Mouse (Mus musculus) midbrain, embryonic 11.5 days (tissue): Measurements from ENCODE around the gene Tmem117. TPM values are rescaled to one million over a fixed set of nuclear protein-coding genes. Genes with fewer than 3 reads are reported as not detected.

Experiments
- ATAC-seq: fragments of 200-750 bp; cut with Nextera tagmentation; 2 replicates; pipeline ENCODE4 v1.8.0; 2017; ENCODE audit warnings: moderate TSS enrichment, moderate library complexity; ENCODE audit not compliant: low FRiP score
- DNase-seq: peaks from one replicate; pipeline ENCODE4 v3.0.0; 2015; ENCODE audit warnings: low spot score; ENCODE audit errors: missing footprints
- H3K27ac ChIP-seq: fragments of 300-500 bp; sonication (generic); 2 replicates; pipeline ENCODE4 v1.5.1; 2014; ENCODE audit warnings: low read depth, low read length
- H3K27me3 ChIP-seq: fragments of 300-500 bp; sonication (generic); 2 replicates; pipeline ENCODE4 v1.6.1; 2014; ENCODE audit warnings: mild to moderate bottlenecking, low read length, moderate library complexity, mixed read lengths; ENCODE audit not compliant: control insufficient read depth, insufficient read depth
- H3K36me3 ChIP-seq: fragments of 300-500 bp; sonication (generic); 2 replicates; pipeline ENCODE4 v1.6.1; 2014; ENCODE audit warnings: mild to moderate bottlenecking, low read length, moderate library complexity, mixed read lengths; ENCODE audit not compliant: control insufficient read depth, insufficient read depth
- H3K4me1 ChIP-seq: fragments of 300-500 bp; sonication (generic); 2 replicates; pipeline ENCODE4 v1.6.1; 2014; ENCODE audit warnings: low read length; ENCODE audit not compliant: control insufficient read depth, insufficient read depth
- H3K4me2 ChIP-seq: fragments of 300-500 bp; sonication (generic); 2 replicates; pipeline ENCODE4 v1.6.1; 2014; ENCODE audit warnings: mild to moderate bottlenecking, moderate library complexity
- H3K4me3 ChIP-seq: fragments of 300-500 bp; sonication (generic); 2 replicates; pipeline ENCODE4 v1.5.1; 2014; ENCODE audit warnings: low read depth, low read length
- H3K9ac ChIP-seq: fragments of 300-500 bp; sonication (generic); 2 replicates; pipeline ENCODE4 v1.6.1; 2014; ENCODE audit warnings: low read length
- H3K9me3 ChIP-seq: fragments of 300-500 bp; sonication (generic); 2 replicates; pipeline ENCODE4 v1.6.1; 2016; ENCODE audit warnings: low read length; ENCODE audit not compliant: control insufficient read depth
- WGBS: fragments of 180-500 bp; shearing (Covaris S2); extraction: QIAGEN DNeasy Blood & Tissue Kit; methylation state at CpG from one replicate; pipeline ENCODE4 v1.1.7; 2014; 5-methylcytosine and 5-hydroxymethylcytosine counted together
- polyA plus RNA-seq: library from polyadenylated mRNA; unstranded; fragments of >200 nt; fragmentation: Nextera tagmentation; extraction: Ambion mirVana; gene quantifications from 2 replicates; pipeline ENCODE4 v1.2.1, GENCODE M21; 2014

Gene Tmem117
- polyA plus RNA-seq, 1 experiment from 2014 or later = 1.7 TPM

- no peak overlapping the region for H3K4me2 ChIP-seq
- WGBS = 80% methylated on average over 1 of the region's 1 CpGs
- ATAC-seq = no peak
- H3K4me1 ChIP-seq = peaks cover 5% of the 10 kb centered on the region; the same call in 1 of the 2 replicates
- no peak overlapping the region for H3K9ac ChIP-seq
- no peak overlapping the region for H3K27ac ChIP-seq
- H3K27me3 ChIP-seq = no peaks in the 10 kb centered on the region
- no peak for DNase-seq
- no peaks in the 10 kb centered on the region for H3K36me3 ChIP-seq
- H3K4me3 ChIP-seq = no peak overlapping the region
- H3K9me3 ChIP-seq = no peaks in the 10 kb centered on the region
Measured at GRCm38 (mm10) chr15:94593586-94593985, 35.4 kb upstream of the Tmem117 start.

DNA sequence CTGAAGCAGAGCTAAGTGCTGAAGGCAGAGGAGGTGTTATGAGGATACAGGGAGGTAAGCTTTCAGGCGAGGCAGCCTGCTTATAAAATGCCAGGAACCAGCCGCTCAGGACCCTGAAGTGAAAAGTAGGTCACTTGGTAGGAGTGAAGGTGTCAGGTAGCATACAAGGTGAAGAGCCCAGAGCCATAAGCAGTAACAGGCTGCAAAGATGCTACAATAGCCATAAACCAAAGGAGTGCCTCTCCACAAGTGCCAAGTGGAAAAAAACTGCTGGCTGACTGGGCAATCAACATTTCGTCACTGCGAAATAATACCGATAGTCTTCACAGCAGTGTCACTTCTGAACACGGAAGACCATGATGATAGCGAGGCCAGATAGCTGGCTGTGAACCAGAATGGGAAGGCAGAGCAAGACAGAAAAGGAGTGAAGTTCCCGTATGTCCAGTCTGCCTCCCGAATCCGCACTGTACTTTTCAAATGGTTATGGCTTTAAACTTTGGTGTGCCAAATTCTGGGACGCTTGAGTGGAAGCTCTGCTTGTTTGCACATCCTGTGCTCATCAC lies 28.8 kb upstream of the Tmem117 start:
- H3K27me3 ChIP-seq = no peaks in the 10 kb centered on the region
- H3K9ac ChIP-seq = no peak overlapping the region
- no peaks in the 10 kb centered on the region for H3K9me3 ChIP-seq
- 85% methylated on average over 11 of the region's 11 CpGs for WGBS
- no peaks in the 10 kb centered on the region for H3K36me3 ChIP-seq
- no peaks in the 10 kb centered on the region for H3K4me1 ChIP-seq
- no peak overlapping the region for H3K4me3 ChIP-seq
- ATAC-seq (no peak), DNase-seq (no peak)
- no peak overlapping the region for H3K4me2 ChIP-seq
- H3K27ac ChIP-seq = no peak overlapping the region

DNA sequence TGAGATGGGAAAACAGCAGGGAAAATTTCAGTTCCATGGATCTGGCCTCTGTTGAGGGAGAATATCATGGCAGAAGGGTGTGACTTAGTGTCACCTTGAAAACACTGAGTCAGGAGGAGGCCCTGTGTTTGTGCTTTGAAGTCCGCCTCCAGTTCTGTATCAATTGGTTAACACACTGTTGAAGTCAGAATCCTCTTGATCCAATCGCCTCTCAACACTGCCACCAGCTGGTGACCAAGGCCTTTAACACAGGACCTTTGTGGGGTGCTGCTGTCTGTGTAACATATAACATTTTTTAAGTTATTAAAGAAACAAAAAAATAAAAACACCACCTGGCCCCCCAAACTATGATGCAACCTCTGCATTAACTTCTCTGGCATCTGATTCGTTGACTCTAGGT lies 27.7 kb upstream of the Tmem117 start:
- Histone ChIP-seq H3K4me2 (no peak overlapping the region), H3K27ac (no peak overlapping the region), H3K4me1 (no peaks in the 10 kb centered on the region), H3K27me3 (no peaks in the 10 kb centered on the region), H3K9me3 (no peaks in the 10 kb centered on the region), H3K4me3 (no peak overlapping the region), H3K36me3 (no peaks in the 10 kb centered on the region), H3K9ac (no peak overlapping the region)
- WGBS = 20% methylated on average over 3 of the region's 3 CpGs
- ATAC-seq = 0 out of 2 replicates have a peak, but pooled peaks have one; percentile 46
- no peak for DNase-seq

- DNase-seq (no peak), ATAC-seq (no peak)
- Histone ChIP-seq H3K4me3 (no peak overlapping the region), H3K4me1 (no peaks in the 10 kb centered on the region), H3K9me3 (no peaks in the 10 kb centered on the region), H3K9ac (no peak overlapping the region), H3K36me3 (no peaks in the 10 kb centered on the region), H3K27ac (no peak overlapping the region), H3K4me2 (no peak overlapping the region), H3K27me3 (no peaks in the 10 kb centered on the region)
- WGBS = 80% methylated on average over 3 of the region's 3 CpGs
Measured at GRCm38 (mm10) chr15:94602441-94602840, 26.6 kb upstream of the Tmem117 start.

DNA sequence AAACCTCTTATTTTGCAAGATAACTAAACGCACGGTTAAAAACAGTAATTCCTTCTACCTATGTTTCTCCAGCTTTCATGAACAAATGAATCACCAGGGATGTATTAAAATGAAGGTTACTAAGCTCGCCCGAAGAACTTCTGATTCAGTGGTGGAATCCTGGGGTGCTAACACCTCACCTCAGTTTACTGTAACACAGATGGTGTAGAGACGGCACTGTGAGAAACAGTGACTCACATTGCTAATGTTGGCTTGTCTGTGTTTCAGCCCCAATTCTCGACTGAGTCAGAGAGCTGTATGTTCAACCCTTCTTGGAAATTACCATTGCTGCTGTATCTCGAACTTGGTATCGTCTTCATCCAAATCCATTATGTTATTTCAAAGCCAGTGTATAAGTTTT lies 21.3 kb upstream of the Tmem117 start:
- Histone ChIP-seq H3K27me3 (no peaks in the 10 kb centered on the region), H3K9ac (no peak overlapping the region), H3K36me3 (no peaks in the 10 kb centered on the region), H3K4me3 (no peak overlapping the region), H3K27ac (no peak overlapping the region), H3K9me3 (no peaks in the 10 kb centered on the region), H3K4me1 (no peaks in the 10 kb centered on the region), H3K4me2 (no peak overlapping the region)
- DNase-seq = no peak
- WGBS = 92% methylated on average over 8 of the region's 8 CpGs
- ATAC-seq = no peak

- H3K9ac ChIP-seq = no peak overlapping the region
- no peaks in the 10 kb centered on the region for H3K27me3 ChIP-seq
- H3K4me2 ChIP-seq = no peak overlapping the region
- H3K4me3 ChIP-seq = no peak overlapping the region
- ATAC-seq (no peak), DNase-seq (no peak)
- 94% methylated on average over 11 of the region's 11 CpGs for WGBS
- H3K36me3 ChIP-seq = no peaks in the 10 kb centered on the region
- no peaks in the 10 kb centered on the region for H3K4me1 ChIP-seq
- H3K27ac ChIP-seq = no peak overlapping the region
- no peaks in the 10 kb centered on the region for H3K9me3 ChIP-seq
Measured at GRCm38 (mm10) chr15:94616036-94616435, 13.0 kb upstream of the Tmem117 start.

DNA sequence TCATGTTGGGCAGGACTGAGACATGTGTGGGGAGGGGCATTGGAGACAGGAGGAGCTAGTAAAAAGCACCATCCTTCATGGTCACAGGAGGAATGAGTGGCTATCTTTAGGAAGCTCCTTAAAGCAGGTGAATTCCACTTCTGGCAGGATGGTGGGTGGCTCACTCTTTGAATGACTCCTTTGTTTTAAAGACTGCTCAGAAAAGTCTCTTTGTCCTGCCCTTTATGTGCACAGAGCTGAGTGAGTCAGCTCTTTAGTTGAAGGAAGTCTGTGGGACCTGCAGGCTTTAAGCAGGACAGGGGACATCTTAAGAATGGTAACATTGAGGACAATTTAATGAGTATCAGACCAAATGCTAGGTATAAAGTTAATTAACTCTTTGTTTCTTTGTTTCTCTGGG lies 8.1 kb upstream of the Tmem117 start:
- H3K4me2 ChIP-seq = no peak overlapping the region
- no peaks in the 10 kb centered on the region for H3K4me1 ChIP-seq
- H3K9me3 ChIP-seq = no peaks in the 10 kb centered on the region
- H3K27me3 ChIP-seq = no peaks in the 10 kb centered on the region
- DNase-seq (no peak), ATAC-seq (no peak)
- H3K4me3 ChIP-seq = no peak overlapping the region
- no peaks in the 10 kb centered on the region for H3K36me3 ChIP-seq
- H3K27ac ChIP-seq = no peak overlapping the region
- H3K9ac ChIP-seq = no peak overlapping the region

GRCm38 (mm10) chr15:94628463-94628829 lies 586 bp upstream of the Tmem117 start:
- no peaks in the 10 kb centered on the region for H3K9me3 ChIP-seq
- DNase-seq (no peak), ATAC-seq (peak; percentile 25; the same call in 1 of the 2 replicates)
- WGBS = 51% methylated on average over 2 of the region's 2 CpGs
- no peaks in the 10 kb centered on the region for H3K36me3 ChIP-seq
- H3K4me1 ChIP-seq = 0 out of 2 replicates have a peak, but pooled peaks cover 2% of the 10 kb centered on the region
- peak overlapping the region; percentile 99 for H3K4me2 ChIP-seq
- H3K27me3 ChIP-seq = no peaks in the 10 kb centered on the region
- peak overlapping the region; percentile 65 for H3K4me3 ChIP-seq
- peak overlapping the region; percentile 75; the same call in 1 of the 2 replicates for H3K9ac ChIP-seq
- H3K27ac ChIP-seq = no peak overlapping the region

DNA sequence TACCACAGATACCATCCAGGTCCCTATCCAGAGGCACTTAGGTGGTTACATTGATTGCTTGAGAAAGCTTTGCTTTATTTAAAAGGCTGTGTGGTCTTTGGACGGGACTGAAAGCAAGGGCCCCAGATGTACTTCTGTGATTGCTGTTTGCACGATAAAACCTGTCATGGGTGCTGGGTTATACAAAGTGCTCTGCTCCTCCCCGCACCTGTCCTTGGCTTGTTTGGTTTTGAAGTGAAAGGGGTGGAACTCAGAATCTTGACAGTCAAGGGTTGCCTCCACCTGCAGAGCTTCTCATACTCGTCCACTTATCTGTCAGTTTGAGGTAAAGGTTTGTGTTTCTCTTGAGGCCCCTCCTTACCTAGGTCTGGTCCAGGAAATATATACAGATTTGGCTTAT lies 1.5 kb downstream of the Tmem117 start:
- Histone ChIP-seq H3K27ac (no peak overlapping the region), H3K36me3 (no peaks in the 10 kb centered on the region), H3K27me3 (no peaks in the 10 kb centered on the region), H3K4me1 (0 out of 2 replicates have a peak, but pooled peaks cover 2% of the 10 kb centered on the region), H3K4me2 (no peak overlapping the region), H3K9ac (no peak overlapping the region), H3K9me3 (no peaks in the 10 kb centered on the region), H3K4me3 (no peak overlapping the region)
- DNase-seq (peak; percentile 82), ATAC-seq (no peak)
- WGBS = 85% methylated on average over 4 of the region's 4 CpGs
